Mouse (Mus musculus) thymus, postnatal 36 days (tissue): ENCODE data around the gene Per2.
A peak's percentile ranks its signal among the peaks of the same experiment; 100 is the strongest.

Experiments used
- DNase-seq, 2 experiments: peaks; one replicate each; pipeline ENCODE4 v3.0.0; 2022; ENCODE audit warnings: mixed read lengths in 2 of 2

Gene Per2

GRCm38 (mm10) chr1:91458223-91458861 lies 782 bp downstream of the Per2 start:
- DNase-seq: peak; percentile 7 to 37

- no peak for DNase-seq
Observed at GRCm38 (mm10) chr1:91457698-91458097, 1.4 kb downstream of the Per2 start.

- no peak for DNase-seq
Observed at GRCm38 (mm10) chr1:91457116-91457515, 2.0 kb downstream of the Per2 start.

DNA sequence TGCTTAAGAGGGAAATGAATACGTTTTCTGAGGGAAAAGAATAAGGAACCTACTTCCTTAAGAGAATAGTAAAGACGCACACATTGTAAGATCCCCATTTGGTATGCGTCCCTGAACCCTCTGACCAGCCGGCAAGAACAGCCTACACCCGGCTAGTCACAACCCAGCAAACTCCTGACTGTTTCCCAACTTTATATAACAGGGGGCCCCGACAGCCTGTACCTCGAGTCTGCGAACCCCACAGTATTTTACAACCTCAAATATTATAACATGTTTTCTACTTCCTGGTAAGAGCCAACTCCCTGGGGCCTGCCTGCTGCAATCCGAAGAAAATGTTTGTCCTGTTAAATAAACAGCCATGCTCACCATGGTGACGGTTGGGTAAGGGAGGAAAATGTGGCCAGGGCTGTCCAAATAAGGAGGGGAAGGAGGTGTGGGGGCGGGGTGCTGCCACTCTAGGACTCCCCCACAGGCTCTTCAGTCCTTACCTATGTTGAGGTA lies 2.8 kb downstream of the Per2 start:
- no peak for DNase-seq

DNA sequence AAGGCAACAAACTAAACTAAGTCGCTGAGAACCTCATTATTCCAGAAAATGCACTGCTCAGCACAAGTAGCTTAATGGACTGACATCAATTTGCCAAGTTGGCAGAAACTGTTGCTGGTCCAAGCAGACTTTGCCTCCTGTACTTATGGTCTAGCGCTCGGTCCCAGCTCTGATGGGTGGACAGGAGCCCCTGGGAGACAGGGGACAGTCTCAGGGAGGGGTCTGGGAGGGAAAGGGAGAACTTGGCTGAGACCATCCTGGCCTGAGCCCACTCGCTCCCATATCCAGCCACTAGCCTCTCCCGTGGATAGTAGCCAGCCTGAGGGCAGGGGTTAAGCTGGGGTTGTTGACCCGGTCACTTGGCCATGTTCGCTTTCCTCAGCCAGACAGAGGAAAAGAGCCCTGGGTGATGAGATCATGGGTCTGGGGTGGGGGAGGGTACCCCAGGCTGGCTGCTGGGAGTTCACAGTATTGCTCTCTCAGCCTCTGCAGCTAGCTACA lies 3.4 kb downstream of the Per2 start:
- no peak for DNase-seq

- DNase-seq: no peak
Observed at GRCm38 (mm10) chr1:91454927-91455326, 4.2 kb downstream of the Per2 start.

DNA sequence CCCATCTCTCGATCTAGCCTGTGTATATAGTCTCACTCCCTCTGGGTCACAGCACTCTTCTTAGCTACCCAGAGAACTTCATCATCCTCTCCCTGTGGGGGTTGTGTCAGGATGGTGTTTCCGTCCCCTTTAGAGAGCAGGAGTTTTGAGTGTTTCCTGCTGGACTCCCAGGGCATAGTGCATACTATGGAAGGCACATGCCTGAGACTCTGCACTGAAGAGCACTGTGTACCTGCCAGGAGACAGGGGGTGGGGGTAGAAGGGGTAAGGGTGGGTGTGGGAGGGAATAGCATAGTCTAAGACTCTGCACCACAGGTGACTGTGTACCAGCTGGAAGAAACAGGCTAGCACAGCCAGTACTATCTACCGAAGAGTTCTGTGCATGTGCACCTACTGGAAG lies 4.8 kb downstream of the Per2 start:
- DNase-seq: no peak

DNA sequence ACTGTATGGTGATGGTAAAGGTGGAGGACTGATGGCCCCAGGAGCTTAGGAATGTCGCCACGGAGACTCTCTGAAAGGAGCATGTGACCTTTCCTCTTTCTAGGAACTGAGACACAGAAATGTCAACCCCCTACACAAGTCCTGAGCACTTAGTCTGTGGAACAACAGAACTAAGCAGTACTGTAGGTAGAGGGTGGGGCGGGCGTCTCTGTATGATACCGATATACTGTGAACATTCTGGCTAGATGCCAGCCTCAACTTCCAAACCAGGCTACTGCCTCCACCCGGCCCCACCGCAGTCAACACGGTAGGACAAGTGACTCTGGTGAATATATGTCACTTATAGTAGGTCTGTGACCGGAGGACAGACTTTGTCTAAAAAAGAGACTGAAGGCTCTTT lies 5.2 kb downstream of the Per2 start:
- DNase-seq: no peak

- DNase-seq: no peak
Observed at GRCm38 (mm10) chr1:91451547-91452084, 7.5 kb downstream of the Per2 start.

- no peak for DNase-seq
Observed at GRCm38 (mm10) chr1:91450851-91451250, 8.3 kb downstream of the Per2 start.

GRCm38 (mm10) chr1:91448688-91449087 lies 10.4 kb downstream of the Per2 start:
- no peak for DNase-seq

DNA sequence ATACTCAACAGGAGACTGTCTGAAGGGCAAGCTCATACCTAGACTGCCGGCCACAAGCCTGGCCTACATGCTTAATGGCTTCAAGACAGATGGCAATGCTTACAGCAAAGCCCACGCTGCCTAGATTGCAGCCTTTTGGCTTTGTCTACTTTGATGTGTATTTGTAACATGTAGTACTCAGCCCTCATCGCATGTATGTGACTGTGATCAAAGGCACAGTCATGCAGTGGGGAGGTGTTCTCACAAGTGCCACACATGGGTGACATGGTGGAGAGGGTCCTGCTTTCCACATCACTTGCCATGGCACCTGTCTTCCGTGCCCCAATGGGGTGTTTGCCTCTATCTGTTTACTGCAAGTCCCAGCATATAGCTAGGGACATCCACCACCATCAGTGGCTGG lies 12.6 kb downstream of the Per2 start:
- no peak for DNase-seq

DNA sequence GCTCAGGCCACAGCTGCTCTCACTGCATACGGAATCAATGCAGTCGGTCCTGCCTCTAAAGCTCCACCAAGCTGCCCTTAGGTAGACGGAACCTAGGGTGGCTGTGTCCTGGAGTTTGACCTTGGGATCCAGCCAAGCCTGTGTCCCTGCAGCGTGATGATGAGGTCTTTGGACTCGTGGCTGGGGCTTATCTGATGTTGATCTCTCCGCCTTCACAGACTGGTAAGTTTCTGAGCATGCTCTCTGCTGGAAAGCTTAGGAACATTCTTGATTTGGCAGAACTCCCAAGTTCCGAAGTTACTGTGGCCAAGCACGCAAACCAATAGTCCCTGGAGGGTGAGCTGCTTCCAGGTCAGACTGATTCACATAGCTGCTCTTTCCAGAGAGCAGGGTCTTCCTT lies 13.1 kb downstream of the Per2 start:
- DNase-seq: no peak

DNA sequence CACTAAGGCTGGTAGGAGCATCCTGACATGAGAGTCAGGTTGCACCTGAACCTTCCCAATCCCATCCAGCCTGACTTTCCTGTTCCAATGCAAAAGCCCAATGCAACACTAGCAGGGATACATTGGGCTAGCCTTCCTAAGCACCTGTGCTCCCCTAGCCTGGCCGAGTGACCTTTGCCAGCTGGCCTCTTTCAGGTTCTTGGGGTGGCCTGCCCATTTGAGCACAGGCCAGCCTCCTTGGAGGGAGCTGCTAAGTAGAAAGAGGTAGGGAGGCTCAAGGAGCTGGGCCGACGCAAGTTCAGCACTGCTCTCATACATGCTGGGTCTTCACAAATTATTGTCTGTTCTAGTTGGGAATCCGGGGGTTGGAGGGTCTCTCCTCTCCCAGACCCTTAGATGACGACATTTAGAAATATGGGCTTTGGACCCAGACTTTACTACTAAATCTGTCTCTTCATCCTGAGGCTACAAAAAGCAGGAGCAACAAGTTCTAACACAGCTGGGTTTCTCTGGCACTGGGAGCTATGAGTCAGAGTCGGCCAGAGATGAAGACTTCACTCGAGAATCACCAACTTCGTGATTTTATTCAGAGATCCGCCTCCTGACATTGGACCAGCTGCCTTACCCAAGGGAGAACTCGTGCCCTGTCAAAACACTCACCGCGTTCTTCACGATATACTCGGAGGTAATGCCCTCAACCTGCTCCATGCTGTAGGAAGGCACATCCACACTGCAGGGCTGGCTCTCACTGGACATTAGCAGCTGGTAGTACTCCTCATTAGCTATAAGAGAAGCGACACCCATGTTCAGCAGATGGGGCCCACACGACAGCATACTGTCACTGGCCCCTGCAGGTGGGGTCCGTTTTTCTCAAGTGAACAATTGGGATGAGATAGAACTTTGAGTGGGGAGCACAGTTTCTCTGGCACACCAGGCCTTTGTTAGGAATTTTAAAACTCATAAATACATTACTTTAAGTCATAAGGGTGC lies 14.0 kb downstream of the Per2 start:
- DNase-seq: no peak

GRCm38 (mm10) chr1:91442350-91442990 lies 16.7 kb downstream of the Per2 start:
- DNase-seq: no peak

GRCm38 (mm10) chr1:91441855-91442254 lies 17.3 kb downstream of the Per2 start:
- DNase-seq: no peak

- no peak for DNase-seq
Observed at GRCm38 (mm10) chr1:91439776-91440175, 19.3 kb downstream of the Per2 start.

- no peak for DNase-seq
Observed at GRCm38 (mm10) chr1:91437573-91437972, 21.6 kb downstream of the Per2 start.

DNA sequence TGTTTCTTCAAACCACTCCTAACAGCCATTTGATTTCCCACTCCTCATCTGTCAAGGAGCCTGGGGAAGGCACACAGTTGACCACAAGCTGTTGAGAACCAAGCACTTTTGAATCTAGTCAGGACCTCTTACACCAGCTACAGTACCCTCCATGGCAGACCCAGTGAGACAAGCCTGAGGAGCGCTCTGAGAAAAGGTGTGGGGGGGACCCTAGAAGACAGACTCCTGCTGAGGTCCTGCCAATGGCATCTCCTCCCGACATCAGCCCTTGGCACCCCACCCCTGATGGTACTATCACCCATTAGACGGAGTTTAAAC lies 22.1 kb downstream of the Per2 start:
- DNase-seq: no peak

DNA sequence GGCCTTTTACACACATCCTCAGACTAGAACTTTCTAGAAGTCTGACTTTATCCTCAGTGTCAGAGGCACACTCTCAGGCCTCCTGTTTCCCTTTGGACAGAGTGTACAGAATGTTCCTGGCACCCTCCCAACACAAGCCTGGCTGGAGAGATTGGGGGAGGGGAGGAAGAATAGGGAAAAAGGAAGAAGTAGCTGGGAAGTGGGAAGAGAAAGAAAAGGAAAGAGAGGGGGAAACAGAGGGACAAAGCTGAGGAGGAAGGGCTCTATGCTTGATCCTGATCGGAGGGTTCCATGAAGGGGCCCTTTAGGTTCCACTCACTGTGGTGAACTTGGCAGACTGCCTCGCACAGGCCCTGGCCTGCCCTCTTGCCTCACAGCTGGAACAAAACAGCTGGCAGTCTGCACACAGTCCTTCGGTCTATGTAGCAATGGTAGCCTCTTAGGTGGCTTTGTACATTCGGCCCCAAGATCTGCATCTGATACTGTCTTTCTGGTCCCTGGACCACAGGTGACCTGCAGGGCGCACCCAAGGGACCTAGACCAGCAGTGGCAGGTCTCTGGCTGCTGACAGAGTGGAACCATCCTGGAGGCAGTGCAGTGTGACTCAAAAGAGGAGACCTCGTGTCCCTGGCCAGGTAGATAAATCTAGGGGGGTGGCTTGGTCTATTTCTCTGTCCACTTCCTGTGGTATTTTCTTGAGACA lies 22.6 kb downstream of the Per2 start:
- no peak for DNase-seq

DNA sequence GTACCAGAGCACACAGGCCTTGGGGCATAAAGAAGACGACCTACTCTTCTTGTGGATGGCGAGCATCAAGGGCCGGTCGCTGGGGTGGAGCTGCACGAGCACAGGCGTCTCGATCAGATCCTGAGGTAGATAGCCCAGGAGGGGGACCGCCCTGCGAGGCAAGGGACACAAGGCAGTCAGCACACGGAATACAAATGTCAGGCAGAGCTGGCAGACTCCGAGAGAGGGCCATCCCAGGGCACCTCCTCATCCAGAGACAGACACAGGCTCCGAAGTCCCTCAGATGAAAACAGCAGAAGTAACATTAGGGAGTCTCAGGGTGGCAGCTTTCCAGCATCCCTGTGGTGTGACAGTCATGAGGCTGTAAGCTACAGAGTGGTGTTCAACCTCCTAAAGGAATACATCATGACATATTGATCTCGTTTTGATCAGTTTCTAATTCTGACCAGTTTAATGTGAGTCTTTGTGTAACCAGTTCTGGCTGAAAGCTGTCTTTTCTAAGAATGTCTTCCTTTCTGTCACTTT lies 23.5 kb downstream of the Per2 start:
- no peak for DNase-seq

- no peak for DNase-seq
Observed at GRCm38 (mm10) chr1:91434905-91435304, 24.2 kb downstream of the Per2 start.
